Mouse (Mus musculus) mature B cell (primary cell): Measurements from ENCODE around the gene Tyrp1.

Experiments
- in situ Hi-C: fragments of 300-500 bp; cut with MboI; formaldehyde crosslinking; loops from 2 replicates; pipeline ENCODE4 v1.14.3; 2019

Gene Tyrp1

GRCm38 (mm10) chr4:80895278-80895894 is 61.5 kb downstream of the Tyrp1 start:
- in situ Hi-C loops, result no loop called here
